Mouse (Mus musculus) embryonic facial prominence, embryonic 15.5 days (tissue): ENCODE measurements around the gene Ap1g1. TPM values are rescaled to one million over a fixed set of nuclear protein-coding genes. Genes with fewer than 3 reads are reported as not detected.
"Not testable (repeated sequence)": the region's sequence is repeated elsewhere in the genome, so short reads cannot be mapped to it uniquely, and the experiment has no call there.

Source experiments
- ATAC-seq: fragments of 200-750 bp; cut with Nextera tagmentation; 2 replicates; pipeline ENCODE4 v1.8.0; 2017; ENCODE audit warnings: low read depth, moderate TSS enrichment; ENCODE audit not compliant: insufficient number of reproducible peaks, low FRiP score, low TSS enrichment
- H3K27ac ChIP-seq: fragments of 300-500 bp; sonication (generic); replicated peaks from 2 replicates; pipeline ENCODE4 v1.5.1; 2015; ENCODE audit warnings: mild to moderate bottlenecking, inconsistent platforms
- H3K27me3 ChIP-seq: fragments of 300-500 bp; sonication (generic); 2 replicates; pipeline ENCODE4 v1.6.1; 2015; ENCODE audit warnings: inconsistent platforms
- H3K36me3 ChIP-seq: fragments of 300-500 bp; sonication (generic); 2 replicates; pipeline ENCODE4 v1.6.1; 2015; ENCODE audit warnings: mild to moderate bottlenecking, inconsistent platforms
- H3K4me1 ChIP-seq: fragments of 300-500 bp; sonication (generic); 2 replicates; pipeline ENCODE4 v1.6.1; 2015; ENCODE audit warnings: inconsistent platforms
- H3K4me2 ChIP-seq: fragments of 300-500 bp; sonication (generic); replicated peaks from 2 replicates; pipeline ENCODE4 v1.6.1; 2015; ENCODE audit warnings: mild to moderate bottlenecking, inconsistent platforms
- H3K4me3 ChIP-seq: fragments of 300-500 bp; sonication (generic); replicated peaks from 2 replicates; pipeline ENCODE4 v1.5.1; 2015; ENCODE audit warnings: mild to moderate bottlenecking, inconsistent platforms
- H3K9ac ChIP-seq: fragments of 300-500 bp; sonication (generic); 2 replicates; pipeline ENCODE4 v1.6.1; 2015; ENCODE audit warnings: inconsistent platforms
- H3K9me3 ChIP-seq: fragments of 300-500 bp; sonication (generic); replicated peaks from 2 replicates; pipeline ENCODE4 v1.6.1; 2016; ENCODE audit warnings: inconsistent platforms
- whole genome bisulfite sequencing: fragments of 180-500 bp; shearing (Covaris S2); methylation state at CpG from one replicate; pipeline ENCODE4 v1.1.7; 2015; 5-methylcytosine and 5-hydroxymethylcytosine counted together
- polyA plus RNA-seq: library from polyadenylated mRNA; unstranded; fragments of >200 nt; fragmentation: Nextera tagmentation; extraction: Ambion mirVana; gene quantifications from 2 replicates; pipeline ENCODE4 v1.2.1, GENCODE M21; 2015

Gene Ap1g1
- polyA plus RNA-seq, 1 experiment from 2014 or later, result 38.3 TPM

DNA sequence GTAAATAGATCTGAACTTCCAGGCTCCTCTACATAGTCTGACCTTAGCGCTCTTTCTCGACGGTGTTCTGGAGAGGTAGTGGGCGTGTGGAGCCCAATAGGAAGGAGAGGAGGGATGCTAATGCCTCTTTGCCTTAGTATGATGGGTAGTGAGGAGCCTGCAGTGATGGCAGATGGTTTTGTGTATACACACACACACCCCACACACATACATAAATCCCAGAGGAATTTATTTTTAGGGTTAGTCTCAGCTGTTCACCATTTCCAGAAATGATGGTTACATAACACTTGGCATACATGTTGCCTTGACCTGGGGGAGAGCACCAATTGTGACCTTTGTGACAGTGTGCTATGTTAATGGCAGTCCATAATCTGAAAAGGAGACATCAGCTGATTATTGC is 87.2 kb downstream of the Ap1g1 start:
- H3K27me3 ChIP-seq, result no peaks in the 10 kb centered on the region
- no peak overlapping the region for H3K4me2 ChIP-seq
- H3K9ac ChIP-seq, result no peak overlapping the region
- H3K4me1 ChIP-seq, result peaks cover 12% of the 10 kb centered on the region; the same call in 1 of the 2 replicates
- peaks cover 23% of the 10 kb centered on the region for H3K36me3 ChIP-seq
- 75% methylated on average over 4 of the region's 4 CpGs for WGBS
- no peaks in the 10 kb centered on the region for H3K9me3 ChIP-seq
- no peak for ATAC-seq
- H3K27ac ChIP-seq, result no peak overlapping the region
- H3K4me3 ChIP-seq, result no peak overlapping the region

DNA sequence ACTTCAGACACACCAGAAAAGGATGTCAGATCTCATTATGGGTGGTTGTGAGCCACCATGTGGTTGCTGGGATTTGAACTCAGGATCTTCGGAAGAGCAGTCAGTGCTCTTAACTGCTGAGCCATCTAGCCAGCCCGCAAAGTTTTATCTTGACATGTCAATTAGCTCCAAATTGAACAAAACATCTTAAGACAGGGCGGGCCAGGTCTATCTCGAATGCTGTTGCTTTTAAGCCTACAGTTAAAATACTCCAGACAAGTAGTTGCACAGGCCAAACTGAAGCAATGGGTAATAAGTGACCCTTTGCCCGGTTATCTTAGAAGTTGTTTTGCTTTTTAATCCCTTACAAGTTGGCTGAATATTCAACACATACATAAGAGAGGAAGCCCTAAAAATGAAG is 88.3 kb downstream of the Ap1g1 start:
- 86% methylated on average over 5 of the region's 5 CpGs for WGBS

DNA sequence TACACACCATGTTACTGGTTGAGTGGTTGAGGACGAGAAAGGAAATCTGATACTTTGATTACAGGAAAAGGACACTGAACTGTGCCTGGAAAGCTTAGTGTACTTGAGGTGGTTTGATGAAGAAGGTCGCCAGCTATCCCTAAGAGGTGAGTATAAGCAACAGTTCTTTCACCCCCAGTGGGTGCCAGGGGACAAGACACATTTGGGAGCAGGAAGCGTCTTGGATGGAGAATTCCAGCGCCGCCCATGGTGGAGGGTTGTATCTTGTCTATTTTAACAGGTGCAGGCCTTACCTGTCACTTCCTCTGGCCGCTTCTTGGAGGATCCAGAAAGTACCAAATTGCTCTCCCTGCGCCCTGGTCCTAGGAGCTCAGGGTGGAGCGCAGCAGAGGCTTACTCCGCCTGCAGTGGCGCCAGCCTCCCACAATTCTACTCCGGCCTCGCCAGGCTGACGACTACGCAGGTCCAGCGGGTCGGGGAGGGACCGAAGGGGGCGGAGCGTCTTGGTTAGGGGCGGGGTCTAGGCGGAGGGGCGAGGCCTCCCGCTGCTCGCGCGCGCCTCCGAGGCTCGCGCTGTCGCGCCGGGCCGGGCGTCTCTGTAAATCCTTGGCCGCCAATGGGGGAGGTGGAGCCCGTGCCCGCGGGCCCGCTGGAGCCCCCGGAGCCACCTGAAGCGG is 89.8 kb downstream of the Ap1g1 start, which contains the start of gene Phlpp2:
Gene Phlpp2, plus strand, starts transcription at position 540 of the 677 bp plus-strand sequence.
- Histone ChIP-seq H3K27me3 (no peaks in the 10 kb centered on the region), H3K4me1 (peaks cover 12% of the 10 kb centered on the region; the same call in 1 of the 2 replicates), H3K9me3 (no peaks in the 10 kb centered on the region), H3K36me3 (no peaks in the 10 kb centered on the region), H3K27ac (peak within 1 kb of the TSS; percentile 93), H3K9ac (peak within 1 kb of the TSS; percentile 86), H3K4me2 (peak within 1 kb of the TSS; percentile 81), H3K4me3 (peak within 1 kb of the TSS; percentile 98)
- 1% methylated on average over 34 of the region's 42 CpGs for WGBS
- peak; percentile 97 for ATAC-seq

More for the DNA sequence above, 88.3 kb downstream of the Ap1g1 start:
- Histone ChIP-seq H3K9me3 (no peaks in the 10 kb centered on the region), H3K4me1 (peaks cover 12% of the 10 kb centered on the region; the same call in 1 of the 2 replicates), H3K4me3 (no peak overlapping the region), H3K27me3 (no peaks in the 10 kb centered on the region), H3K27ac (no peak overlapping the region), H3K9ac (no peak overlapping the region), H3K36me3 (peaks cover 12% of the 10 kb centered on the region), H3K4me2 (no peak overlapping the region)
- no peak for ATAC-seq

DNA sequence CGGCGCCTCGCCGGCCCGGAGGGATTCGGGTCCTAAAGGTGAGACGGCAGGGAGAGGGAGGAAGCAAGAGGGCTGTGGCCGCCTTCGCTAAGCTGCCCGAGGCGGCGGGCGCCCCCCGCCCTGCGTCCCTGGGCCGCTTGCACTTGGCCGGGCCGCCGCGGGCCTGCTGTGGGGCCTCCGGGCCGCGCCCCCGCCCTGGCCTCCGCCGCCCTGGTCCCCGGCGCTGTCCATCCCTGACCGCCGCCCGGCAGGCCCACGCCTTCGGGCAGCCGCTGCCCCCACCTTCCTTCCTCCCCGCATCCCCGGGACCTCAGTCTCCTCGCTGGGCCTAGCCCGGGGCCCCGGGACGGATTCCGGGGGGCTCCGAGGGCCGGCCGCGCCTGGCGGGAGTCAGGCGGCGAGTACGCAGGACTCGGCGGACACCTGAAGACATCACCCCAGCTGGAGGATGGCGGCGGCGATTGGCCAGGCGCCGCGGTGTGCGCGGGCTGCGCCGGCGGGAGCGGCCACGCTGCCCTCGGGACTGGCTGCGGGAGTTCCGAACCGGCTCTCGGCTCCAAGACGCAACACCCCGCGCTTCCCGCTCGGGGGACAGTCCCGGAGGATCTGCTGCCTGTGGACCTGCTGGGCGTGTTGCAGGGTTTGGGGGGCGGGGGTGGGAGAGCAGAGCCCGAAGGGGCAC is 90.5 kb downstream of the Ap1g1 start:
- peak overlapping the region; percentile 93 for H3K27ac ChIP-seq
- peak overlapping the region; percentile 86 for H3K9ac ChIP-seq
- H3K4me1 ChIP-seq, result peaks cover 12% of the 10 kb centered on the region; the same call in 1 of the 2 replicates
- H3K4me2 ChIP-seq, result peak overlapping the region; percentile 81
- H3K4me3 ChIP-seq, result peak overlapping the region; percentile 98
- no peaks in the 10 kb centered on the region for H3K27me3 ChIP-seq
- no peaks in the 10 kb centered on the region for H3K36me3 ChIP-seq
- H3K9me3 ChIP-seq, result no peaks in the 10 kb centered on the region
- under 1% methylated on average over 77 of the region's 78 CpGs for WGBS
- ATAC-seq, result peak; percentile 80

DNA sequence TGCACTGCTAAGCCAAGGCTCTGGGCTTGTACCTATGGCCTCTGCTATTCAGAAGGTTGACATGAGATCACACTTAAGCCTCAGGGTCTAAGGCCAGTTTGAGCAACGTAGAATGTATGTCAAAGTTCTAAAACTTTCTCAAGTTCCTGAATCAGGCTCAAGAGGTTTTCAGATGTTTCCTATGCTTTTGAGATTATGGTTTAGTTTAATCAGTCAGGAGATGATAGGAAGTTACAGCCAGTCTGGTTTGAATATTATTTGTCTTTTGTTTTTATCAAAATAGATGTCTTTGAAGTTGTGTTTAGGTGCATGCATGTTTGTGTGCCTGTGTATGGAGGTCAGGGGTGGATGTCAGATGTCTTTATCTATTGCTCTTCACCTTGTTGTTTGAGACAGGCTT is 92.7 kb downstream of the Ap1g1 start:
- no peak overlapping the region for H3K27ac ChIP-seq
- 73% methylated on average over 1 of the region's 1 CpGs for WGBS
- no peak overlapping the region for H3K9ac ChIP-seq
- no peak for ATAC-seq
- no peak overlapping the region for H3K4me3 ChIP-seq
- no peaks in the 10 kb centered on the region for H3K9me3 ChIP-seq
- H3K36me3 ChIP-seq, result no peaks in the 10 kb centered on the region
- no peak overlapping the region for H3K4me2 ChIP-seq
- no peaks in the 10 kb centered on the region for H3K27me3 ChIP-seq
- peaks cover 12% of the 10 kb centered on the region; the same call in 1 of the 2 replicates for H3K4me1 ChIP-seq

DNA sequence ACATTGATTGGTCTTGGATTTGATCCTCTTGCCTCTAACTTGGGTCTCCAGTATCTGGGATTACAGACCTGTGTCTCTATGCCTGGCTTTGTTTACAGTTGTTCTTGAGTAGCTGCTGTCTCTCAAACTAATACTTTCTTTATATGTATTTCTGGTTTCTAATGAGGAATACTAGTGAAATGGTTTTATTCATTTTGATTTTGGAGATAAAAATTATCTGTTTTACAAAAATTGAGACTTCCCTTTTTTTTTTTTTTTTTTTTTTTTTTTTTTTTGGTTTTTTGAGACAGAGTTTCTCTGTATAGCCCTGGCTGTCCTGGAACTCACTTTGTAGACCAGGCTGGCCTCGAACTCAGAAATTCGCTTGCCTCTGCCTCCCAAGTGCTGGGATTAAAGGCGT is 95.4 kb downstream of the Ap1g1 start:
- H3K9me3 ChIP-seq, H3K27ac ChIP-seq, H3K27me3 ChIP-seq, ATAC-seq, H3K9ac ChIP-seq, H3K4me1 ChIP-seq, H3K36me3 ChIP-seq, H3K4me2 ChIP-seq, H3K4me3 ChIP-seq: not testable (repeated sequence)
- WGBS, result 91% methylated on average over 3 of the region's 3 CpGs

DNA sequence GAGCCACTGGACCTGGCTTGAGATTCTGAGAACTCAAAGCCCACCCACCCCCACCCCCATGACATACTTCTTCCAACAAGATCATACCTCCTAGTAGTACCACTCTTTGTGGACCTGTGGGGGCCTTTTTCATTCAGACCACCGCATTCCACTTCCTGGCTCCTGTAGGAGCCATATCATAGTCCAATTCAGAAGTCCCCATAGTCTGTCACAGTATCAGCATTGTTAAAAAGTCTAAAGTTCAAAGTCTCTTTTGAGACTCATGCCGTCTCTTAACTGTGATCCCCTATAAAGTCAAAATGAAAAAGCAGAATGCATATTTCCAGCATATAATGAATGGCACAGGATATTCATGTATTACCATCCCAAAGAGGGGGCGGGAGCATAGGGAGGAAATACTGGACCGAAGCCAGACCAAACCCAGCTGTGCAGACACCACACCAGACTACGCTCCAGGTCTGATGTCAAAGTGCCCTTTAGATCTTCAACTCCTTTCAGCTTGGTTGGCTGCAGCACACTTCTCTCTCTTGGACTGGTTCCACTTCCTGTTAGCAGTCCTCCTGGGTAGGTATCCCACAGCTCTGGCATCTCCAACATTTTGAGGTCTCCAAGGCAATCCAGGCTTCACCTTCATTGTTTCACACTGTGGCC is 101.8 kb downstream of the Ap1g1 start:
- Histone ChIP-seq H3K36me3 (peaks cover 22% of the 10 kb centered on the region), H3K4me3 (no peak overlapping the region), H3K9ac (no peak overlapping the region), H3K27ac (no peak overlapping the region), H3K27me3 (no peaks in the 10 kb centered on the region), H3K4me2 (no peak overlapping the region), H3K4me1 (no peaks in the 10 kb centered on the region), H3K9me3 (no peaks in the 10 kb centered on the region)
- WGBS, result 78% methylated on average over 5 of the region's 5 CpGs
- no peak for ATAC-seq

DNA sequence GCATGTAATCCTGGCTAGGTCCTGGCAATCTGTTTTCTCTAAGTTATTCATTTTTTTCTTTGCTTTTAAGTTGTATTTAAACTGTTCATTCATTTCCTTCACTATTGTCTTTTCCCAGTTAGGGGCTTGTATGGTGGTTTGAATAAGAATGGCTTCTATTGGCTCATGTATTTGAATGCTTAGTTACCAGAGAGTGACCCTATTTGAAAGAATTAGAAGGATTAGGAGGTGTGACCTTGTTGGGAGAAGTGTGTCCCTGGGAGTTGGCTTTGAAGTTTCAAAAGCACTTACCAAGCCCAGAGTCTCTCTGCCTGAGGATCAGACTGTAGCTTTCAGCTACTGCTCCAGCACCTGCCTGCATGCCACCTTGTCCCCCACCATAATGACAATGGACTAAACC is 106.9 kb downstream of the Ap1g1 start:
- Histone ChIP-seq H3K9ac (no peak overlapping the region), H3K4me1 (no peaks in the 10 kb centered on the region), H3K27me3 (no peaks in the 10 kb centered on the region), H3K36me3 (peaks cover 37% of the 10 kb centered on the region), H3K27ac (no peak overlapping the region), H3K4me3 (no peak overlapping the region), H3K4me2 (no peak overlapping the region), H3K9me3 (no peaks in the 10 kb centered on the region)
- ATAC-seq, result no peak

DNA sequence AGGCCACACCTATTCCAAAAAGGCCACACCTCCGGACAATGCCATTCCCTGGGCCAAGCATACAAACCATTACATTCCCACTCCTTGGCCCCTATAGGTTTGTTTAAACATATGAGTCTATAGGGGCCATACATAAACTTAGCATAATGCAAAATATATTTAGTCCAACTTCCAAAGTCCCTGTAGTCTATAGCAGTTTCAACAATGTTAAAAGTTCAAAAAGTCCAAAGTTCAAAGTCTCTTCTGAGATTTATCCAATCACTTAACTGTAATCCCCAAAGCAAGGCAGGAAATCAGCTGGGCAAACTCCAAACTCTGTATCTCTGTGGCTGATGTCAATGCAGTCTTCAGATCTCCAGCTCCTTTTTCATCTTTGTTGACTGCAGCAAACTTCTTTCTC is 110.9 kb downstream of the Ap1g1 start:
- Histone ChIP-seq H3K9ac (no peak overlapping the region), H3K4me2 (no peak overlapping the region), H3K4me3 (no peak overlapping the region), H3K27me3 (no peaks in the 10 kb centered on the region), H3K4me1 (no peaks in the 10 kb centered on the region), H3K36me3 (peaks cover 38% of the 10 kb centered on the region), H3K9me3 (no peaks in the 10 kb centered on the region), H3K27ac (no peak overlapping the region)
- no peak for ATAC-seq
- 87% methylated on average over 1 of the region's 1 CpGs for WGBS

DNA sequence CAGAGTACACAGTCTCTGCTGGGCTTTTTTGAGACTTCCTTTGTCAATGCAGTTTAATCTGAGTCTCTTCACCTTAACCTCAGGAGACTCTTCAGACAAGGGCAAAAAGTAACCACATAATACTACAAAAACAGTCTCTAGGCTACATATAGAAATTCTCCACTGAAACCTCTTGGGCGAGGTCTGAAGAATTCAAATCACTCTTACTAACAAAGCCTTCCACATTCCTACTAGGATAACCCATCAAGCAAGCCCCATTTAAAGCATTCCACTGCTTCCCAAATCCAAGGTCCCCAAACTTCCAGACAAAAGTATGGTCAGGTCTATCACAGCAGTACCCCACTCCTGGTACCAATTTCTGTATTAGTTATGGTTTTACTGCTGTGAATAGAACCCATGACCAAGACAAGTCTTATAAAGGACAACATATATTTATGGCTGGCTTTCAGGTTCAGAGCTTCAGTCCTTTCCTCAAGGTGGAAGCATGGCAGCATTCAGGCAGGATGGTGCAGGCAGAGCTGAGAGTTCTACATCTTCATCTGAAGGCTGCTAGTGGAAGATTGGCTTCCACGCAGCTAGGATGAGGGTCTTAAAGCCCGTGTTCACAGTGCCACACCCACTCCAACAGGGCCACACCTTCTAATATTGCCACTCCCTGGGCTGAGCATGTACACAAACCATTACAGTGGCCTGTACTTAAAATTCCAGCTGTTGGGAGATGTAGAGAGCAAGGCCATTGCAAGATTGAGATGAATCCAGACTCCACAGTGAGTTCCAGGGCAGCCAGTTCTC is 112.6 kb downstream of the Ap1g1 start:
- WGBS, result 91% methylated on average over 3 of the region's 3 CpGs
- no peaks in the 10 kb centered on the region for H3K4me1 ChIP-seq
- no peak overlapping the region for H3K27ac ChIP-seq
- H3K4me2 ChIP-seq, result no peak overlapping the region
- H3K9me3 ChIP-seq, result no peaks in the 10 kb centered on the region
- H3K4me3 ChIP-seq, result no peak overlapping the region
- no peak overlapping the region for H3K9ac ChIP-seq
- H3K27me3 ChIP-seq, result no peaks in the 10 kb centered on the region
- no peak for ATAC-seq
- peaks cover 32% of the 10 kb centered on the region for H3K36me3 ChIP-seq

DNA sequence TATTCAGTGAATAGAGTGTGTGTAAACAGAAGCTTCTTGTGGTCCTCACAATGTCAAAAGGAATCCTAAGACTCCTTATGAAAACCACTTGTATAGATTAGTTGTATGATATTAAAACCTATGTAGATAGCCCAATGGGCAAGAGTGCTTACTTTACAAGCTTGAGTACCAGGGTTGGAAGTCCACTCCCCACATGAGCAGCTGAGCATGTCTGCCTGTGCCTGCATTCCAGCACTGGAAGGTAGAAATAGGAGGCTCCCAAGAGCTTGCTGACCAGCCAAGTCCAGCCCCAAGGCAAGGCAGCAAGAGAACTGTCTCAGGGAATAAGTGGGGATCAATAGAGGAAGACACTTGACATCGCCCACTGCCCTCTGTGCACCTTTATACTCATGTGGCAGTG is 116.3 kb downstream of the Ap1g1 start:
- Histone ChIP-seq H3K27ac (no peak overlapping the region), H3K4me2 (no peak overlapping the region), H3K4me3 (no peak overlapping the region), H3K9me3 (no peaks in the 10 kb centered on the region), H3K4me1 (no peaks in the 10 kb centered on the region), H3K9ac (no peak overlapping the region), H3K27me3 (no peaks in the 10 kb centered on the region), H3K36me3 (peaks cover 16% of the 10 kb centered on the region)
- WGBS, result 96% methylated on average over 1 of the region's 1 CpGs
- ATAC-seq, result no peak
